Mouse (Mus musculus) kidney, adult 10 weeks (tissue): ENCODE measurements around the gene Otor. TPM values are rescaled to one million over a fixed set of nuclear protein-coding genes. Genes with fewer than 3 reads are reported as not detected.

Experiments used
- polyA plus RNA-seq: library from polyadenylated mRNA; stranded (reverse); fragments of 350-450 nt; fragmentation: Illumina TruSeq; extraction: RNeasy Lipid Tissue Mini Kit (QIAGEN cat#74804); gene quantifications from one replicate; pipeline ENCODE4 v1.2.3, GENCODE M21; 2014; ENCODE audit warnings: low read depth, low replicate concordance

The Otor gene
- polyA plus RNA-seq = not detected

DNA sequence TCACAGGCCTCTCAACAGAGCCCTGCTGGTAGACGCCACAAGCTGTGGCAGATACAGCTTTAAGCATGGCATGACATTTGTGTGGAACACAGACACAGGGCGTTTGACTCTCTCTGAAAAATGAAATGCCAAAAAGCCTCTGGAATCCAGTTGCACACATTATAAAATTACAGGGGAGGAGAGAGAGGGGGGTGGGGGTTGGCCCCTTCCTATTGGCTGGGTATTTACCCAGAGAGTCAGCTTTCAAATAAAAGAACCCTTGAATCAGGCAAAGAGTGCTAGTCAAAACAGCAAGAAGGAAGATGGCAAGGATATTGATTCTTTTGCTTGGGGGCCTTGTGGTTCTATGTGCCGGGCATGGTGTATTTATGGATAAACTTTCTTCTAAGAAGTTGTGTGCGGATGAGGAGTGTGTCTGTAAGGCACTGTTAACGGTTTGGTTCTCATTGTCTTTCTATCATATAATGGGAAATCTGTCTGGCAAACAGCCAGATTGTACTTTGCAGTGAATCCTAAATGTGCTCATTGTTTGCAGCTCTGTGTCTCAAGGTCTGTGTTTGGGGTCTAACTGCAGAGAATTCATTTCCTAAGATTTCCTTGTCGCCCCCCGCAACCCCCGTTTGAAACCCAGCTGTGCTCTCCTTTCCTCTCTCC is at the start of gene Otor:
TSS of gene Otor (plus strand) at position 276 of the 654 bp plus-strand sequence.

DNA sequence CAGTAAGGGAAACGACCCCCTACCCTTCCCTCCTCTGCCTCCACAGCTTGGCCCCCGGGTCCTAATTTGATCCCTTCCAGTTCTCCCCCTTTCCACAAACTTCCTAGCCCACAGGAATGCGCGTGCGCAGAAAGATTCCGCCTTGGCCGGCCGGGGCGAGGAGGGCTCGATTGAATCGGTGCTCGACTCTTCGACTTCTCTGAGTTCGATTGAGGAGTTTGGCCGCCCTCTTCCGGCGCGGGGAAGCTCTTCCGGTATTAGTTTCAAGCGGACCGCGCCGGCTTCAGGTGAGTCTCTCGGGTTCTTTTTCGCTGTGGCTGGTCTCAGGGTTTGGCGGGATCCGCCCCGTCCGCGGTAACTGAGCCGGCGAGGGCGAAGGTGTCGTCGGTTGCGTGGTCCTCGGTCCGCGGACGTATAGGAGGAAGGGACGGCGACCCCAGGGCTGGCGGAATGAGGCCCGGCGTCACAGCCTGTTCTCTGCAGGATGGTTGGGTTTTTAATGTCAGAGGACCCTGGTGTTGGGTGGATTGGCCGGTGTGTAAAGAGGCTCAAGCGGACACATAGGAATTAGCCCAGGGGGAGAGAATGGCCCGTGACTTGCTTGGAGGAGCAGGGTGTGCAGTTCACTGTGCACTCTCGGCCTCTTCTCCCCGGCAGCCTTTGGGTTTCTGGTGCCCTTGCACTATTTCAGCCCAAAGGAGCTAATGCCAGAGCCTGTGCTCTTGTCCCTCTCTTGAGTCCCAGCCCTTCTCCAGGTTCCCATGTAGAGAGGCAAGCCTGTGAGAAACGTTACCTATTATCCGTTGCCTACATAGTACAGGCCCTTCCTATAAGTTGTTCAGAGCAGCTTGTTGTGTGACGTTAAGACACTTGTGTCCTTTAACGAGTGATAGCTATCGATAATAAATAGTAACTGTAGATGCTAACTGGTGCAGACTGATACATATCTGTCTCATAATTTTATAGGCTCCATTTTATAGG is 15.2 kb upstream of the Otor start, which contains the start of gene Snrpb2:
TSS of gene Snrpb2 (plus strand) at position 228 of the 981 bp plus-strand sequence.

Other genes with a start within 250 kb of the Otor start
- gene Kif16b, start 176.9 kb upstream of the Otor start, polyA plus RNA-seq = 56.1 TPM
- 123 TPM for gene Snrpb2, start 15.4 kb upstream of the Otor start, polyA plus RNA-seq